Mouse (Mus musculus) midbrain, embryonic 10.5 days (tissue): ENCODE measurements around the gene Usp36. TPM values are rescaled to one million over a fixed set of nuclear protein-coding genes. Genes with fewer than 3 reads are reported as not detected.

Experiments used
- DNase-seq: peaks from one replicate; pipeline ENCODE4 v3.0.0-alpha.2; 2017; ENCODE audit warnings: low spot score
- H3K27ac ChIP-seq: fragments of 300-500 bp; sonication (generic); replicated peaks from 2 replicates; pipeline ENCODE4 v1.5.1; 2016; ENCODE audit warnings: mild to moderate bottlenecking
- H3K27me3 ChIP-seq: fragments of 300-500 bp; sonication (generic); 2 replicates; pipeline ENCODE4 v1.6.1; 2016; ENCODE audit warnings: low read depth, mild to moderate bottlenecking; ENCODE audit not compliant: poor library complexity, severe bottlenecking
- H3K36me3 ChIP-seq: fragments of 300-500 bp; sonication (generic); 2 replicates; pipeline ENCODE4 v1.6.1; 2016; ENCODE audit warnings: mild to moderate bottlenecking, moderate library complexity
- H3K4me1 ChIP-seq: fragments of 300-500 bp; sonication (generic); 2 replicates; pipeline ENCODE4 v1.6.1; 2016
- H3K4me3 ChIP-seq: fragments of 300-500 bp; sonication (generic); 2 replicates; pipeline ENCODE4 v1.5.1; 2016; ENCODE audit warnings: mild to moderate bottlenecking, moderate library complexity
- H3K9me3 ChIP-seq: fragments of 300-500 bp; sonication (generic); replicated peaks from 2 replicates; pipeline ENCODE4 v1.6.1; 2016; ENCODE audit warnings: mild to moderate bottlenecking
- WGBS: fragments of 180-500 bp; shearing (Covaris S2); methylation state at CpG from one replicate; pipeline ENCODE4 v1.1.7; 2016; 5-methylcytosine and 5-hydroxymethylcytosine counted together
- polyA plus RNA-seq: library from polyadenylated mRNA; unstranded; fragments of >200 nt; fragmentation: Nextera tagmentation; extraction: Ambion mirVana; gene quantifications from 2 replicates; pipeline ENCODE4 v1.2.1, GENCODE M21; 2016

Usp36 gene
- polyA plus RNA-seq, 1 experiment from 2014 or later: 23.6 TPM

DNA sequence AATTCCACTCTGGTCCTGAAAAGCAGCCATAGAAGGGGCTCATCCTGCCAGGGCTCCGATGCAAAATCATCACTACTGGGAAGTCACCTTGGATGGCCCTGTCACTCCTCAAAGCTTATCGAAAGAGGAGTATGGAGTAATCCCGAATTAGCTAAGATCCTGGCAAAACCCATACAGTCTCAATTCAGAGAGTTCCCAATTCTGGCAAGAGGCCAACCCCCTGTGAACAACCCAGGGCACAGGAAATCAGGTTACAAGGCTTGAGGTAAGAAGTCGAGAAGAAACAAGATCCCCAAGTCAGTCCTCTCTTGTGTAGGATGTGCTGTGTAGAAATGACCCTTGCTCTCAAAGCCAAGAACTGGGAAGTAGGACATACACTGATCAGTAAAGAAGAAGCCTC is 47.5 kb downstream of the Usp36 start:
- Histone ChIP-seq H3K27ac (no peak overlapping the region), H3K27me3 (peaks cover 8% of the 10 kb centered on the region), H3K4me3 (no peak overlapping the region), H3K36me3 (no peaks in the 10 kb centered on the region), H3K9me3 (no peaks in the 10 kb centered on the region), H3K4me1 (peaks cover 44% of the 10 kb centered on the region)
- WGBS: 88% methylated on average over 4 of the region's 4 CpGs
- no peak for DNase-seq

DNA sequence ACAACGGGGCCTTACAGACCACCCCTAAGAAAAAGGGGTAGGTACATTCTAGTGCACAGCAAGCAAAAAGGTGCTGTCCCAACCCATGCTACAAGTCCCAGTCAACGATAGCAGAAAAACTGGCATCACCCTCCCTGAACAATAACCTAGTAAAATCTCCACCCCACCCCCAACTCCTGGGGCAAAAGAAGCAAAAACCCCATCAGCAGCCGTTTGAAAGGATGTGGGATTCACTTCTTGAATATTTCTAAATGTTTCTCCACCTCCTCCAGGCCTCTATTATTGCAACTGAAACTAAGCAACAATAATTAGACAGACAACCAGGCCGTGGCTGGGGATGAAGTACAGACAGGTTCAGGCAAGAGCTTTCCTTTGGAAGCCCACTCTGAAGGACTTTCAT is 49.7 kb downstream of the Usp36 start:
- H3K36me3 ChIP-seq: no peaks in the 10 kb centered on the region
- no peak for DNase-seq
- H3K27ac ChIP-seq: no peak overlapping the region
- no peak overlapping the region for H3K4me3 ChIP-seq
- WGBS: 79% methylated on average over 4 of the region's 4 CpGs
- H3K4me1 ChIP-seq: peaks cover 43% of the 10 kb centered on the region
- H3K27me3 ChIP-seq: no peaks in the 10 kb centered on the region
- no peaks in the 10 kb centered on the region for H3K9me3 ChIP-seq

GRCm38 (mm10) chr11:118239281-118240198 is 50.5 kb downstream of the Usp36 start:
- Histone ChIP-seq H3K4me1 (peaks cover 43% of the 10 kb centered on the region), H3K4me3 (no peak overlapping the region), H3K27me3 (no peaks in the 10 kb centered on the region), H3K36me3 (no peaks in the 10 kb centered on the region), H3K9me3 (no peaks in the 10 kb centered on the region), H3K27ac (peak overlapping the region; percentile 74)
- WGBS: 60% methylated on average over 14 of the region's 14 CpGs
- peak; percentile 46 for DNase-seq

GRCm38 (mm10) chr11:118236520-118237190 is 53.4 kb downstream of the Usp36 start:
- Histone ChIP-seq H3K27me3 (no peaks in the 10 kb centered on the region), H3K9me3 (no peaks in the 10 kb centered on the region), H3K36me3 (no peaks in the 10 kb centered on the region), H3K4me1 (peaks cover 38% of the 10 kb centered on the region), H3K4me3 (no peak overlapping the region), H3K27ac (peak overlapping the region; percentile 57)
- WGBS: 78% methylated on average over 6 of the region's 6 CpGs
- DNase-seq: no peak

DNA sequence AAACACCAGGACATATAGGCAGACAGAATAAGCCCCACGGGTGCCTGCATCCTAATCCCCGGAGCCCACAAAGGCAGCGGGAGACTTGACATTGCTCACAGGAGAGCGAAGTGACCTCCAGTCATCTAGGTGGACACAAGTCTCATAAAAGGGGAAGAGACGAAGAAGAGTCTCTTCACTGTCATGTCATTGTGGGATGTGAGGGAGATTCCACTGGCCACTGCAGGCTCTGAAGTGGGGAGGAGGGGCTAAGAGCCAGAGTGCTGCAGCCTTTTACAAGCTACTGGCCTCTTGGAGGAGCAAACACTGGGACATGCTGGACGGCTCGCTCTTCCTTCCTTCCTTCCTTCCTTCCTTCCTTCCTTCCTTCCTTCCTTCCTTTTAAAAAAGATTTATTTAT is 55.1 kb downstream of the Usp36 start:
- no peaks in the 10 kb centered on the region for H3K27me3 ChIP-seq
- WGBS: 88% methylated on average over 7 of the region's 7 CpGs
- no peaks in the 10 kb centered on the region for H3K36me3 ChIP-seq
- H3K9me3 ChIP-seq: no peaks in the 10 kb centered on the region
- no peak overlapping the region for H3K27ac ChIP-seq
- DNase-seq: no peak
- no peak overlapping the region for H3K4me3 ChIP-seq
- H3K4me1 ChIP-seq: peaks cover 27% of the 10 kb centered on the region

DNA sequence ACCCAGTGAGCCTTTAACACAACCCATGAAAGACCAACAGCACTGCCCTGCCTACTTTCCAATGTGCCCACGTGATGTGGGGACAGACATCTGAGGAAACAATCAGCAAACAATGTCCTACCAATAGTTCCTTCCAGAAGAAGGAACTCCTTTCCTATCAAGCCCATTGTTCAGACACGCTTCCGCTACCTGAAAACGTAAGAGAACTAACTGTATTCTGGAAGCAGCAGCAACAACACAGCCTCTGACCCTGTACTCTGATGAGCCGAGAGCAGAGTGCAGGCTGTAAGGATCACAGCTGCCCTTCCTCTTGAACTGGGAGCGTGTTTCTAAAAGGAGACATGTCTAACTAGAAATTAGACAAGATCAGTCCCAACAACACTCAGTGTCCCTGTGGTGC is 55.5 kb downstream of the Usp36 start:
- H3K27me3 ChIP-seq: no peaks in the 10 kb centered on the region
- H3K4me1 ChIP-seq: peaks cover 23% of the 10 kb centered on the region
- no peak overlapping the region for H3K27ac ChIP-seq
- no peaks in the 10 kb centered on the region for H3K36me3 ChIP-seq
- H3K9me3 ChIP-seq: no peaks in the 10 kb centered on the region
- DNase-seq: no peak
- WGBS: 82% methylated on average over 6 of the region's 6 CpGs
- H3K4me3 ChIP-seq: no peak overlapping the region

DNA sequence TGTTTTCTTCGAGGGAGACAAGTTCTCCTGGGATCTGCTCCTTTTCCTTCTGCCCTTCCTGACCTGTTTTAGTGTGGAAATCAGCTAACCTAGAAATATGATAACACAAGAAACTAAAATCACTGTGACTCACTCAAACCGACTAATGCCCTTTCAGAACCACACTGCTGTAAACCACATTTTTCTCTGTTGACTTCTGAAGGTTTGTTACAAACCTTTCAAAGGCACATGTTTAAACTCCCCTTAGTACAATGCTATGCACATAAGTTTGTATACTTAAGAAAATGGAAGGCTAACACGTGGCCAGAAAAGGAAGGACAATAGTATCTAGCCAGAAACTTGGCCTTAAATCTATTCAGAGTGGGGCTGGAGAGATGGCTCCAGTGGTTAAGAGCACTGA is 56.1 kb downstream of the Usp36 start:
- no peak for DNase-seq
- H3K9me3 ChIP-seq: no peaks in the 10 kb centered on the region
- H3K4me3 ChIP-seq: no peak overlapping the region
- peaks cover 17% of the 10 kb centered on the region for H3K4me1 ChIP-seq
- no peak overlapping the region for H3K27ac ChIP-seq
- 85% methylated on average over 3 of the region's 3 CpGs for WGBS
- no peaks in the 10 kb centered on the region for H3K27me3 ChIP-seq
- H3K36me3 ChIP-seq: no peaks in the 10 kb centered on the region

- Histone ChIP-seq H3K27me3 (no peaks in the 10 kb centered on the region), H3K9me3 (no peaks in the 10 kb centered on the region), H3K4me3 (no peak overlapping the region), H3K36me3 (no peaks in the 10 kb centered on the region), H3K27ac (no peak overlapping the region), H3K4me1 (peaks cover 12% of the 10 kb centered on the region)
- 57% methylated on average over 7 of the region's 7 CpGs for WGBS
- no peak for DNase-seq
Observed at GRCm38 (mm10) chr11:118232314-118232831, 57.7 kb downstream of the Usp36 start.

GRCm38 (mm10) chr11:118229941-118230340 is 60.1 kb downstream of the Usp36 start:
- no peak for DNase-seq
- Histone ChIP-seq H3K36me3 (no peaks in the 10 kb centered on the region), H3K4me3 (no peak overlapping the region), H3K27ac (no peak overlapping the region), H3K9me3 (no peaks in the 10 kb centered on the region), H3K27me3 (no peaks in the 10 kb centered on the region), H3K4me1 (peaks cover 10% of the 10 kb centered on the region; the same call in 1 of the 2 replicates)
- 91% methylated on average over 5 of the region's 5 CpGs for WGBS

DNA sequence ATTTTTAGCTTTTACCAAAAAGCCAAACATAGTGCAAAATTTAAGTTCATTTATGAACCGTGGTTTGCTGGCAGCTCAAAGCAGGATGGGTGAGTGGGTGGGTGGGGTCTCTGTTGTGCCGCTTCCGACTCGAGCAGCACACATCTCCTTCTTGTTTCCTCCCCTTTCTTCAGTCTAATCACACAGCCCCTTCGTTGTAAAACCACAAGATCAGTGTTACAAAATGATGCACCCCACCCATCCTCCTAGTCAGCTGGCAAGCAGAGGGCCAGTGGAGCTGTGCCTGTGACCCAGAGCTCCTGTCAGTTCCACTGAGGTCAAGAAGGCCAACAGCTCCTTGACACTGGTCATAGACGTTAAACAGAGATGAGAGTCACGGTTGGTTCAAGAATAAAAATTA is 62.4 kb downstream of the Usp36 start:
- H3K27me3 ChIP-seq: no peaks in the 10 kb centered on the region
- no peak for DNase-seq
- 86% methylated on average over 7 of the region's 7 CpGs for WGBS
- no peak overlapping the region for H3K4me3 ChIP-seq
- peaks cover 15% of the 10 kb centered on the region for H3K4me1 ChIP-seq
- H3K9me3 ChIP-seq: no peaks in the 10 kb centered on the region
- no peak overlapping the region for H3K27ac ChIP-seq
- H3K36me3 ChIP-seq: no peaks in the 10 kb centered on the region

GRCm38 (mm10) chr11:118226850-118227249 is 63.2 kb downstream of the Usp36 start:
- DNase-seq: no peak
- Histone ChIP-seq H3K4me1 (peaks cover 15% of the 10 kb centered on the region), H3K27ac (0 out of 2 replicates have a peak overlapping the region, but pooled peaks have one; percentile 4), H3K9me3 (no peaks in the 10 kb centered on the region), H3K27me3 (no peaks in the 10 kb centered on the region), H3K4me3 (no peak overlapping the region), H3K36me3 (no peaks in the 10 kb centered on the region)
- 96% methylated on average over 7 of the region's 7 CpGs for WGBS

DNA sequence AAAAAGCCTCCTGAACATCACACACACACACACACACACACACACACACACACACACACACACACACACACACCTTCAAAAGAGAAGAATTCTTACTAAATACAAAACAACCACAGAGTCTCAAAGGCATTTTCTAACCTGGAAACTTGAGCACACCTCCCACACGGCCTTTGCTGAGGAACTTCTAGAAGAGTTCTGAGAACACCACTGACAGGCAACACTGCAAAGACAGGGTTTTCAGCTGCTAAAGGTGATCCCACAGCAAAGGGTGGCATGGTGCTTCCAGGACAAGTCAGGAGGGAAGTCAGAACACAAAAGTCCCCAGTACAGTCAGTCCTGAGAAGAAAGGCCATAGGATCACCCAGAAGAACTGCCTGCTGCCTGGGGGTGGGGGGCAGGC is 64.2 kb downstream of the Usp36 start:
- Histone ChIP-seq H3K9me3 (no peaks in the 10 kb centered on the region), H3K27ac (no peak overlapping the region), H3K27me3 (no peaks in the 10 kb centered on the region), H3K4me3 (no peak overlapping the region), H3K36me3 (no peaks in the 10 kb centered on the region), H3K4me1 (peaks cover 15% of the 10 kb centered on the region)
- DNase-seq: no peak
- 67% methylated on average over 1 of the region's 1 CpGs for WGBS
